Mouse (Mus musculus) spleen, adult 2 months (tissue): ENCODE measurements around the gene Olfr649.

ENCODE experiments used
- CTCF ChIP-seq: fragments of 200-500 bp; IDR thresholded peaks from 2 replicates; pipeline ENCODE4 v1.5.1; 2011; ENCODE audit warnings: mild to moderate bottlenecking, inconsistent platforms; ENCODE audit not compliant: insufficient read depth, insufficient read length, insufficient replicate concordance; ENCODE audit errors: extremely low read depth
- POLR2A ChIP-seq: fragments of 200-500 bp; IDR thresholded peaks from 2 replicates; pipeline ENCODE4 v1.6.1; 2011; ENCODE audit warnings: low read depth, low read length, inconsistent platforms

DNA sequence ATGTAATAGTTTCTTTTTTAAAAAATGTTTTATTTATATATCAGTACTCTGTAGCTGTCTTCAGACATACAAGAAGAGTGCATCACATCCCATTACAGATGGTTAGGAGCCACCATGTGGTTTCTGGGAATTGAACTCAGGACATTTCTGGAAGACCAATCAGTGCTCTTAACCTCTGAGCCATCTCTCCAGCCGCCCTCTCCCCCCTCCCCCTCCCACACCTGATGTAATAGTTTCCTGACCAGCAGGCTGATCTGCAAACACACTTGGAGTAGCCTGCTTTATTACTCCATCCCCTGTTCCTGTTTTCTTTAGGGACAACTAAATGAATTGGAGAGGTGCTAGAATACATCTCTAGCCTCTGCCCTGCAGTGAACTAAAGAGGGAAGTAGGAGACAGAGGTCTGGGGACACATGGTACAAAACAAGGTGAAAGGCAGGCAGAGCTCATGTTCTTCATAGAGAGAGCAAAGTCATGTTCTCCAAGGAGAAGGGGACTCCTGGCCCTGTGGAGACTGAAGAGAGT is 20.3 kb upstream of the Olfr649 start:
- TF ChIP-seq CTCF (no peak), POLR2A (no peak)
